Mouse (Mus musculus) lung, postnatal 4 days (tissue): Measurements from ENCODE around the gene Trpm8.

Experiments used
- DNase-seq, 2 experiments: peaks; one replicate each; pipeline ENCODE4 v3.0.0; 2021

Gene Trpm8

DNA sequence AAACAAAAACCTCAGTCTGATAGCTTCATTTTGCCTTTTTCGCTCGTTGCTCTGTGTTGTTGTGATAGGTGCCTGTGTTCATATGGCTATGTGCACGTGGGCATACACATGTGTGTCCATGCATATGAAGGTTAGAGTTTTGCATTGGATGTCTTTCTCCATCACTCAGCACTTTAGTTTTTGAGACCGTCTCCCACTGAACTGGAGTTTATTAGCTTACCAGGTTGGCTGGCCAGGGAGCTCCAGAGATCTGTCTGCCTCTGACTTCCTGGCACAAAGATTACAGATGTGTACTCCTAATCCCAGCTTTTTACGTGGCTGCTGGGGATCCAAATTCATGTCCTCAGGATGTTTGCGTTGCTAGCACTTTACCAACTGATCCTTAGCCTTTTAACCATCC, 26.3 kb downstream of the Trpm8 start:
- no peak for DNase-seq

DNA sequence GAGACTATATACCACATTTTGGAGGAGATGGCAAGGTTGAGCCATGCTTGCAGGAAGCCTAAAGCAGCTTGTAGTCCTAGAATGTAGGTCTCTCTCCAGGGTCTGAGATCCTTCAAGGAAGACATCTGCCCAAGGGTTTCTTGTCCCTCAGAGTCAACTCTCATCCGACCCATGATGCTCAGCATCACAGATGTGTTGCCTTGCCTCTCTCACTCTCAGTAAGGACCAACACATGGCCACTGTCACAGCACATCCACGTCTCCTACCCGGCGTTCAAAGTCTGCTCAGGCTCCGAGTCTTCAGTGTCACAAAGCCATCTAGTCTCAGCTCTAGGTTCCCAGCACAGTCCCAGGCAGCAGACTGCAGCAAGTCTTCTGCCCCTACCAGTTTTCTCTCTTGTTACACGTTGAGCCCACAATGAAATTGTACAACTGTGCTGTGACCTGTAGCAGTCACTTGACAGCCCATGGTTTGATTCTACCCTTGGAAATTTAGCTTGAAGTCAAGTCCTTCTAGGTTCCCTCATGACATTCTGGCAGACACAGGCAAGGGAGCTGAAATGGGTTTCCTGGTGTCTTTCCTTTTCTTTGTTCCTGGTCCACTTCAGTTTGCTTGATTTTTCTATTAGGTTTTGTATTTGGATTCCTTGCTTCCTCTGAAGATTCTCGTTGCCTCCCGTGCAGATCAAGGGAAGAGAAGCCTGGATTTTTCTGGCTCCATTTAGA, 27.0 kb downstream of the Trpm8 start:
- no peak for DNase-seq

DNA sequence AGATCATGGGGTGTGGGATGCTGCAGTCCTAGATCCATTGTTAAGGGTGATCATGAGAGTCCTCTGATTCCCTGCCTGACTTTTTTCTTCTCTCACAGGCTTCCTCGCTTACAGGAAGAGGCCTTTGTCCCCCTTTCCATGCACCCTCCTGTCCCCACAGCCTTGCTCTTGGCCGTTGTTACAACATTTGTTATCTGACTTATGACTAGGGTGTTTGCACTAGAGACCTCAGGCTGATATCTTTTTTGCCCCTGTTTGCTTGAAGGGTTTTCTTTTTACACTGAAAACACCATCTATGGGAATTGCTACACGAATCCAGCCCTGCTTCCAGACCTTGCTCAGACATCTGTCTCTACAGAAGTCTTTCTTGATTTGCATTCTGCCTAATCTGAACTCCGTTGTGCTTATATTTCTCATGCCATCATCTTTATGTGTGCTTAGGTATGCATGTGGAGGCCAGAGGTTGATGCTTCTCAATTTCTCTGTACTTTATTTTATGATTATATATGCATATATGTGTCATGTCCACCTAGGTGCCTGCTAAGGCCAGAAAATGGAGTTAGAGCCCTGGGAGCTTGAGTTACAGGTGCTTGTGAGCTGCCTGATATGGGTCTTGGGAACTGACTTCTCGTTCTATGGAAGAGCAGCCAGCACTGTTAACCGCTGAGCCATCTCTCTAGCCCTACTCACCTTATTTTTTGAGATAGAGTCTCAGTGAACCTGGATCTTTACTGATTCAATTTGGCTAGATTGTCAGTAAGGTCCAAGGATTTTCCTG, 27.7 kb downstream of the Trpm8 start:
- no peak for DNase-seq

DNA sequence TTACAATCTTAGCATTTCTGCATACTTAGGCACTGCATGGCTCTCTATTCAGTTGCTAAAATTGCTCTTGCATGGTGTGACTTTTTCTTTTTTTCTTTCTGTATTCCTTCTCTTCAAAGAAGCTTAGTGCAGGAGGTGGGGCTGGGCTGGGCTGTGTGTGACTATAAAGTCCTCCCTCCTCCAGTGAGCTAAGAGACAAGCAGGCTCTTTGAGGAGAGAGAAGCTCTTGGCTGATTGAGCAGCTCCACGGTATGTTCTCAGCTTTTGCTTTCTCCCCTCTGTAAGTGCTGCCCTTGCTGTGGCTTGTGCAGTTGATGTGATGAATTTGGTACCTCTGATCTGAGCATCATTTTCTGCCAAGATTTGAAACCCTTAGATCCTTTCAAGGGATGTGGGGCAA, 29.1 kb downstream of the Trpm8 start:
- no peak for DNase-seq

DNA sequence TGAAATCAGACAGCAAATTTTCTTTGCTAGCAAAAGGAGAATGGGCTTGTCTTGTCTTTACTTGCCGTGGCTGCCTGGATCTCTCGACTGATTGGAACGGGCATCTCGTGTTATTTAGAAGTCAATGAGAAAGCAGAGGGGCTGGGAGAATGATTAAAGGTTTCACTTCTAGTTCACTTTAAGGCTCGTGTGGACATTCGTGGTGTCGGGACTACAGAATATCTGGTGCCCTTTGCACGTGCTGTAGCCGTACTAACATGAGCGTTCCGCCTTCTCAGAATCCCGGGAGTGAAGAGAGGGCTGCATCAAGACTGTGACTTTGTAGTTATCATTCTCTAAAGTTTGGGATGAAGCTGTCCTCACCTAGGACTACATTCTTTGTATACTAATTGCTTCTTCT, 29.7 kb downstream of the Trpm8 start:
- DNase-seq, result no peak

DNA sequence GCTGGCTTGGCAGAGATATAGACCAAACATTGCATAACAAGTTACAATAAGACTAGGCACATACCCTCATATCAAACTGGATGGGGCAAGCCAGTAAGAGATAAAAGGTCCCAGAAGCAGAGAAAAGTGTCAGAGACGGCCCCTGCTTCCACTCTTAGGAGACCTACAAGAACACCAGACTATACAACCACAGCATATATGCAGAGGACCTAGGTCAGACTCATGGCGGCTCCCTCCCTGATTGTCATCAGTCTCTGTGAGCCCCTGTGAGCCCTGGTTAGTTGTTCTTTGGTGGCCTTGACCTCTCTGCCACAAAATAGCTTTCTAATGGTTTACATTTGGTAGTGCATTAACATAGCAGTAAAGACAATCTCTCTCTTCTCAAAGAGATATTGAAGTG, 31.6 kb downstream of the Trpm8 start:
- DNase-seq, result no peak

DNA sequence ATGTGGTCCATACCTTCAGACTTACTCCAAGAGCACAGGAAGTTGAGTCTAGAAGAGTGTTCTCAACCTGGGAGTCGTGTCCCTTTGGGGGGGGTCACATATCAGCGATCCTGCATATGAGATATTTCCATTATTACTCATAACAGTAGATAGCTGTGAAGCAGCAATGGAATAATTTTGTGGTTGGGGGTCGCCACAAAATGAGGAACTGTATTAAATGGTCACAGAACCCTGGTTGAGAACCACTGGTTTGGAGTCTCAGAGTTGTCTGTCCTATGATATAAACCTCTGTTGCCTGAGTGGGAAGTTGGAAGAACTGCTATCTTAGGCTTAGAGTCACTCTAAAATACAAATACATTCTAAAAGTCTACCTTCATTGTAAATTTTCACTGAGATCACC, 32.4 kb downstream of the Trpm8 start:
- no peak for DNase-seq

DNA sequence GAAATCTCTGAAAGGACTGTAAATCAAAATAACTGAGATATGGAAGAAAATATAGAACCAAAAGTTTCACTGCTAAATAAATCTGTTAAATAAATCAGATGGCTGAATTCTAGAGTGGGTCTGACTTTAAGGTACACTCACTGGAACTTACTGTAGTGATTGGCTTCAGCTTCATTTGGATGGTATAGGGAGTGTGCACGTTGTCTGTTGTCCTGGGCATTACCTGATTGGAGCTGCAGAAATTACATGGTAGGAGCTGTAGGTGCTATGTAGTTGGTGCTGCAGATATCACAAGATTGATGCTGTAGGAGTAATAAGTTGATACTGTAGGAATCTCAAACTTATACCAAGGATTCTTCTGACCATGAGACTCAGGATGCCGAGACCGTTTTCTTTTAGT, 32.9 kb downstream of the Trpm8 start:
- no peak for DNase-seq

DNA sequence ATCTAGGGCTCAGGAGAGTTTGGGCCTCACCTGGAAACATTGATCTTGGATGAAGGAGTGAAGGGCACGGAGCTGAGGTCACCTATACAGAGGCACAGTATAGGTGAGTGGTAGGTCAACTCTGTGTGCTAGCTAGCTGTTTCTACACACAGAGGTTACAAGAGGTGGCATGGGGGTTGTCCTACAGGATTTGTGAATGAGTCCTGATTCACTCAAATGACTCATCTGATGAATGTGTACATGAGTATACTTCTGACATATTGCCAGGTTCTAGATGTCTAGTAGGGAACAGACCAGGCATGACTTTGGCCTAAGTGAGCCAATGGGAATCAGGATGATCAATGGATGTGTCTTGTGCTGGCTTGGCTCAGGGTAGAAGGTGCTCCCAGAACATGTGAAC, 39.8 kb downstream of the Trpm8 start:
- no peak for DNase-seq

DNA sequence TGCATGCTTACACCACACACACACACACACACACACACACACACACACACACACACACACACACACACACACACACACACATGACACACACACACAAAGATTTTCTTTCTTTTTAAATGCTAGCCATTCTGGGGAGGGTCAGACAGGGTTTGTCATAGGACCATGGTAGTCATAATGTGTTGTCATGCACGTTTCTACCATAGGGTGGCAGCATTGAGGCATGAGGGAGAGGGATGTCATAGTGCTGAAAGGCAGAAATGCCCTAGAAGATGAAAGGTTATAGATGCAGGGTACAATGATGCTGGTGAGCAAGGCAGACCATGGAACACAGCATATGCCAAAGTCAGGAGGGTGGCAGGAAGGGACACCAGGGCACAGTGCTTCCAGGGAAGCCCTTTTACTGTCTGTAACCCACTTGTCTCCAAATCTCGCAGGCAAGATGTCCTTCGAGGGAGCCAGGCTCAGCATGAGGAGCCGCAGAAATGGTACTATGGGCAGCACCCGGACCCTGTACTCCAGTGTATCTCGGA, 41.1 kb downstream of the Trpm8 start:
- peak in 1 of 2 experiments; percentile 71 for DNase-seq

DNA sequence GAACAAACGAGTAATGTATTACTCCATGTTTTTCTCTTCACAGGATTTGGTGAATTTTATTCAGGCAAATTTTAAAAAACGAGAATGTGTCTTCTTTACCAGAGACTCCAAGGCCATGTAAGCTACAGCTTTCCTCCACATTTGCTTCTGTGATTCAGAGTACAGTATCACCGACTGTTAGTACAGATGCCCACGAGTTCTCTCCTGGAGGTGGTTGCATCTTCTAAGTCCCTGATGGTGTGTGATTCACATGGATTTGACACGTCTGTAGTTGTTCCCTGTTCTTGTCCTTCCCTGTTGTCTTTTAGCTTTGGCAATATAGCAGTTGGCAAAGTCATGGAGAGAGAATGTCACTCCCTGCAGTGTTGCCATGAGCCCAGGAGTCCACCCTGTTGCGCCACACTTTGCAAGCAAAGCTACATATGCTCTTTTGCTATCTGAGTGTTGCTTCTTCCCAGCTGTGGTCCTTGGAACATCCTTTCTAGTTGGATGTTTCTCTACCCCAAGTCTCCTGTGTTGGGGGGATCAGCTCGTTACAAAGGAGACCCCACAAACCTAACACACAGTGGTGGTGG, 43.4 kb downstream of the Trpm8 start:
- DNase-seq, result no peak

DNA sequence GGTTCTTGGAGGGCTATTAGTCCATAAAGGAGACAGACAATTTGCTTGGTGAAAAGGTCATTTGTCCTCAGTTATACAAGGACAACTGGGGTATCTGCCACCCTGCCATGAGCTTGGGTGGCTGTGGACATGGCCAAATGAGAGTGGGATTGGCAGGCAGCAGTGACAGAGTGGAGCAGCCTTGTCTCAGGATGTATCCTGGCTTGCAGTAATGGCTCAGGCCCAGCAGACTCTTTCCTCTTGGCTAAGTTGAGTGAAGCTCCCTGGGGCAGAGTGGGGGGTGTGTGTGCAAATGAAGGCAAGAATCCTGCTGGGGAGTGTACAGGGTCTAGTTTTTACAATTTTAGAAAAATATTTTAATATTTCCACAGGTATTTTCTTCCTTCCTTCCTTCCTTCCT, 44.7 kb downstream of the Trpm8 start:
- DNase-seq, result no peak

DNA sequence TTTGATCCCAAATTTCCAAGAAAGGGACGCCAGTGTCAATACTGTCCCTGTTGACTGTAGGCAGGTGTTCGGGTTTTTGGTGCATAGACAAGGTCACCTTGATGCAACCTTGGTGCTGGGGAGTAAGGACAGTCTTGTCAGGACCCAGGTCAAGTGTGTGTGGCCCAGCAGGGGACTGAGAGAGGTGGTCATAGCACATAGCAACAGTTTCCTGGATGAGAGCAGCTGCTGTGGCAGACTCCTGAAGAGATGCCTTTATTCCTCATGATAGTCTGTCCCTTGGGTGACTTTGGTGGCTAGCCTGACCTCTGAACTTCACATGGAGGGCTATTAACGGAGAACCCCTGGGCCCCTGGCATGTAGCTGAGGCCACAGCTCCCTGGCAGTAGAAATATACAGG, 45.6 kb downstream of the Trpm8 start:
- no peak for DNase-seq

DNA sequence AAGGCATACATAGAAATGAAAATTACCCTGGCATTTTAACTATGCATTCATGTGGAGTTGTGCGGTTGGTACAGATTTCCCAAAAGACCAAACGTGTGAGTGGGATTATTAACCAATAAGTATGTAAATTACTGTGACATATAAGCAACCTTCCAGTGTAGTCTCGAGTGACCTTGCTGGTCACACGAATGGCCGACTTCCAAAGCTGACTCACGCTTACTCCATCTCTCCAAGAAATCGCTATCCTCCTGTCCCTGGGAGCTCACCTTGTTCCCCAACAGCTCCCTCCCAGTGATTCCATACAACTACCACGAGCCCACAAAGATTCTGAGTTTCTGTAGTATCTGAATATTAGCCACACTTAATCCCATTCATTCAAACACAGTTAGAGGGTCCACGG, 62.0 kb downstream of the Trpm8 start:
- DNase-seq, result no peak

DNA sequence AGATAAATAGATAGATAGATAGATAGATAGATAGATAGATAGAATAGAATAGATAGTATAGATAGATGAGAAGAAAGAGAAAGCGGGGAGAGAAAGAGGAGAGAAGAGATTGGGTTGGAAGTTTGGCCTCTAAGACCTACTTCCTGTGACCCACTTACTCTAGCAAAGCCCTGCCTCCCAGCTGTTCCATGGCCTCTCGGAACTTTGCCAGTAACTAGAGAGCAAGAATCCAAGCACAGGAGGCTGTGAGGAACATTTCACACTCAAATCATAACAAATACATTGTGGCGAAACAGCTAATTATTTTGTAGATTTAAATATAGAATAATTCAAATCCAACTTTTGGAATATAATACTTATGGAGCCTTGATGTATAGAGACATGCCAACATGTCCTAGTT, 65.2 kb downstream of the Trpm8 start:
- no peak for DNase-seq

DNA sequence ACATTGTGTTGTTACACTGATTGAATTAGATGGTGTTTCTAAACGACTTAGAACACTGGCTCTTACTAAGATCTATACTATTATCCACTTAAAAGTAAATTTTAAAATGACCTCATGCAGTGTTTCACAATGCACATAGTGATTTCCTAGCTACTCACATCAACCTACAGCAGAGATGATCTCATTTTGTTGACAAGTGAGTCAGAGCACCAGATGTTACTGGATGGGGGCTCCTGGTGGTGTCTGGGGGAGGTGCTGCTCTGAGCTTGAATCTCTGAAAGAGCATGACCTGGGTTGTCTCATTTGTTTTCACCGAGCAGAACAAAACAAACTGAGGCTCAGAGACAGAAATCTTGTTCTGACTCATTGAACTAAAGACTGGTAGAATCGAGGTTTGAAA, 68.1 kb downstream of the Trpm8 start:
- no peak for DNase-seq

DNA sequence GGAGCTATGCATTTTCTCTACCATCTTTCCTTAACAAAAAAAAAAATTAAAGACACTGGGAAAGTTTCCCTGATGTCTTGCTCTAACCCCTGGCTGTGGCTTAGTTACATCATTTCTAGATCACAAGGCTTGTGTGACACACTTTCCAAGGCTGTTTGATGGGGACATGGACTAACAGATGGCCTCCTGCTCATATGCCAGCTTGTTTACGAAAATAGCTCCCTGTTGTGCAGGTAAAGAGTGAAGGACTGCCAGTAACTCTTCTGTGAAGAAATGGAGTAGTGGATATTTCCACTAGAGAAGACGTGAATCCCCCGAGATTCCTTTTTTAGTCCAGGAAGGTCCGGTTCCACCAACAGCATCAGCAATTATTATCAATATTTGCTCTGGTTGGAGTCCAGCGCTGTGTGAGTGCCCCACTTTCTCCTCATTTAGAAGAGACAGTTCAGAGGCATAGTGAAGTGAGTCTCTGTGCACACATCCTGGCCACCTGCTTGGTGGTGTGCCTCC, 71.1 kb downstream of the Trpm8 start:
- DNase-seq, result no peak

DNA sequence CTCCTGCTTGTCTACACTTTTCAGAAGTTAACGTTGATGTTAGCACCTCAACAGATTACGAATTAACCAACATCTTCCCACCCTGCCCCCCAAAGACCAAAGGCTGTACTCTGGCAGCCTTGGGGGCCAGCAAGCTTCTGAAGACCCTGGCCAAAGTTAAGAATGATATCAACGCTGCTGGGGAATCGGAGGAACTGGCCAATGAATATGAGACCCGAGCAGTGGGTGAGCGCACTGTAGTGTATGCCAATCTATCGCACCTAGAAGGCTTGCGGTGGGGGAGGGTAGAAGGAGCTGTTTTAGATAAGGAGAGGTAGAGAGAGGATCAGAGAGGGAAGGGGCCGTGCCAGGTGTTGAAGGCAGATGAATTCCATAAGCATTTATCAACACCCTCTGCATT, 73.3 kb downstream of the Trpm8 start:
- no peak for DNase-seq

DNA sequence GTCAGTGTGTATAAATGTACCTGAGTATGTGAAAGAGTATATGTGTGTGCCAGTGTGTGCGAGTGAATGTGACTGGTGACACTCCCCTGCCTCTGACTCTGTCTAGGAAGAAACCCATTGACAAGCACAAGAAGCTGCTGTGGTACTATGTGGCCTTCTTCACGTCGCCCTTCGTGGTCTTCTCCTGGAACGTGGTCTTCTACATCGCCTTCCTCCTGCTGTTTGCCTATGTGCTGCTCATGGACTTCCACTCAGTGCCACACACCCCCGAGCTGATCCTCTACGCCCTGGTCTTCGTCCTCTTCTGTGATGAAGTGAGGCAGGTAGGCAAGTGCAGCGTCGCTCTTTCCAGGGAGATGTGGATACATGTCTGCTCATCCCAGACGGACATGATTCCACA, 77.6 kb downstream of the Trpm8 start:
- DNase-seq, result no peak

DNA sequence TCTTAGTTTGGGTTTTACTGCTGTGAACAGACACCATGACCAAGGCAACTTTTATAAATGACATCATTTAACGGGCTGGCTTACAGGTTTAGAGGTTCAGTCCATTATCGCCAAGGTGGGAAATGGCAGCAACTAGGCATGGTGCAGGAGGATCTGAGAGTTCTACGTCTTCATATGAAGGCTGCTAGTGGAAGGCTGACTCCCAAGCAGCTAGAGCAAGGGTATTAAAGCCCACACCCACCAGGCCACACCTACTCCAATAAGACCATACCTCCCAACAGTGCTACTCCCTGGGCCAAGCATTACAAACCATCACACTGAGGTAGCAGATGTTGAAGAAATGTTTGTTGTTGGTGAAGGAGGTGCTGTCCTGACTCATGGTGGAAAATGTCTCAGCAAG, 78.2 kb downstream of the Trpm8 start:
- no peak for DNase-seq

DNA sequence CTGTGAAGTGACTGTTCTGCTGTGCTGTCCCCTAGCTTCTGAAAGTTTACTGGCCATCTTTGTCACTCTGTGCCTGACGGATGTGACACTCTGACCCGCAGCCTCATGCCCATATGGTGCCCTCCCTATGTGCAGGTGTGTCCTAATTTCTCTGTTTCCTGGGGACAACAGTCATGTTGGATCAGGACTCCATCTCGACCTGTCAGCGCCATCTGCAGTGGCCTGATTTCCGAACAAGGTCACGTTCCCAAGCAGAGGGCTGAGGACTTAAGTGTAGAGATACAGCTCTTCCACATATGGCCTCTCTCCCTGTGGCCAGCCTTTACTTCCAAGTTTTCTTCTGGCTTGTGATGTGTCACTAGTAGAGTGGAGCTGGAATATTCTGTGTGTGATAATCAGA, 79.2 kb downstream of the Trpm8 start:
- DNase-seq, result no peak

DNA sequence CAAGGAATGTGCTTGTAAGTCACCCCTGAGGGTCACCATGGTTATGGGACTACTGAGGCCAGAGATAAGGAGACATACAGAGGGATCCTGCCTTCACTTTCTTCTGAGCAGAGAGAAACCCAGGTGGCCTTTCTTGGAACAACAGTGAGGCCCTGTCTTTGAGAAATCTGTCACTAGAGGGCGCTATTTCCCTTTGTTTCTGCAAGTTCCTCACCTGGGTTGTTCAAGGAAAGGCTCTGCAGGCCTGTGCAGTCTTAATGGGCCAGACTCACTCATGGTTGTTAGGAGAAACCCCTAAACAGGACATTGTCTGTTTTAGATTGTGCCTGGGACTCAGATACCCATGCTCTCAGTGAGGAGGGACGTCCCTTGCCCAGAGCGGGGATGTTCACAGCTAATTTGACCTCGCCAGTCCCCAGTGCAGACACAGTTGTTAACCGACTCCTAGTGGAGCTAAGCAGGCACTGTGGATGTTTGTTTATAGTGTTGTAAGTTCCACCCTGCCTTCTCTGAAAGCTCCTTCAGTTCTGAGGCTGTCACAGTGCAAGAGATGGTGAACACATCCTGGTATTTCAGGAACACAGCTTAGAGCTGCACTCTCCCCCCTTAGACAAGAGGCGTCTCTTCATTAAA, 80.1 kb downstream of the Trpm8 start:
- peak in 1 of 2 experiments; percentile 63 for DNase-seq

DNA sequence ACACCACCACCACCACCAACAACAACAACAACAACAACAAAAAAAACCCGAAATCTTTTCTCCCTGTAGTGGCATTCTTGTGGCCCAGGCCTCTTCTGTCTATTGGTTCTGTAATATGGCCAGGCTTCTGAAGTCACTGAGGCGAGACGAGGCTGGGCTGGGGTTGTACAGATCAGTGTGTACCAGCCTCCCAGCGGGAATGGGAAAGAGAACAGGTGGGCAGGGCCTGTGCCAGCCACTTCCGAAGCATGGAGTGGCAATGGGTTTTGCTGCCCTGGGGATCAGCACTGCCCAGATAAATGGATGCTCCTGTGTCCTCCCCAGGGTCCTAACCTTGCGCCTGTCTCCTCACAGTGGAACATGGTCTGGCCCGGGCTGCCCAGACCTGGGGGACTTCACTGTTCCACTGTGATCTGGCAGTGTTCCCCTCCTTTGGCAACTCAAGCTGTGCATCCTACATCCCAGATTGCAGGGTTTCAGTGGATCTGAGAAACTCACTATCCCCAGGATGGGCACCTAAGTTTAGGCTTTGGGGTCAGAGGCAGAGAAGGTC, 80.7 kb downstream of the Trpm8 start:
- DNase-seq, result no peak
